Mouse (Mus musculus): ENCODE data around the gene Mfap2.
A peak's percentile ranks its signal among the peaks of the same experiment; 100 is the strongest.

Mfap2 gene

GRCm38 (mm10) chr4:141010118-141010517 lies at the start of gene Mfap2:
TSS of gene Mfap2 (plus strand) at chr4:141010418.
- no peak for DNase-seq (ENCODE audit: low read depth, low spot score)

DNA sequence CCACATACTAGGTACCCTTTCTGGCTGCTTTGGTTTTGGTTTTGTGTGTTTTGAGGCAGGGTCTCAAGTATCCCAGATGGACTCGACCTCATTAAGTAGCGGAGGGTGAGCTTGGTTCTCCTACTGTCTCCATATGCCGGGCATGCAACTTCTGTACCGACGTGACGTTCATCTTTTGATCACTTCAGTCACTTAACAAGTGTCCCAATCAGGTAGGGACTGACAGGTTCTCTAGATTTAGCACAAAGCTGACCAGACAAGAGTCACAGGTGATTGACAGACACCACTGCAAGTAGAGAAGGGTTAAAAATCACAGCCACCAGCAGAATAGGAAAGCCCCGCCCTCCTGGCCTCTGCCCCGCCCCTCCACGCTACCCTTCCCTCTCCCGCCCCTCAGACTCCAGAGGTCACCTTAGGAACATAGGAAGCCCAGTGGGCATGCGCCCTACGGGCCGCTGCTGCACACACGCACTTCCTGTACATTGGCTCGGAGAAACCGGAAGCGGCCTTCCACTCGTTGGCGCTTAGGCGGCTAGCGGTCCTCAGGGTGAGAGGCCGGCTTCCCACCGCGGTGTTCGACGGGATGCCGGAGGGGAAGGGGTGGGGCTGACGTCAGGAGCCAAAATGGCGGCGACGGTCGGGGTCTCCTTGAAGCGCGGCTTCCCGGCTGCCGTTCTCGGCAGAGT lies 49.3 kb upstream of the Mfap2 start, which contains the start of gene Sdhb:
Gene Sdhb, plus strand, starts transcription at position 423 of the 686 bp plus-strand sequence.
- peak; percentile 99 for DNase-seq (ENCODE audit: low read depth, low spot score)

DNA sequence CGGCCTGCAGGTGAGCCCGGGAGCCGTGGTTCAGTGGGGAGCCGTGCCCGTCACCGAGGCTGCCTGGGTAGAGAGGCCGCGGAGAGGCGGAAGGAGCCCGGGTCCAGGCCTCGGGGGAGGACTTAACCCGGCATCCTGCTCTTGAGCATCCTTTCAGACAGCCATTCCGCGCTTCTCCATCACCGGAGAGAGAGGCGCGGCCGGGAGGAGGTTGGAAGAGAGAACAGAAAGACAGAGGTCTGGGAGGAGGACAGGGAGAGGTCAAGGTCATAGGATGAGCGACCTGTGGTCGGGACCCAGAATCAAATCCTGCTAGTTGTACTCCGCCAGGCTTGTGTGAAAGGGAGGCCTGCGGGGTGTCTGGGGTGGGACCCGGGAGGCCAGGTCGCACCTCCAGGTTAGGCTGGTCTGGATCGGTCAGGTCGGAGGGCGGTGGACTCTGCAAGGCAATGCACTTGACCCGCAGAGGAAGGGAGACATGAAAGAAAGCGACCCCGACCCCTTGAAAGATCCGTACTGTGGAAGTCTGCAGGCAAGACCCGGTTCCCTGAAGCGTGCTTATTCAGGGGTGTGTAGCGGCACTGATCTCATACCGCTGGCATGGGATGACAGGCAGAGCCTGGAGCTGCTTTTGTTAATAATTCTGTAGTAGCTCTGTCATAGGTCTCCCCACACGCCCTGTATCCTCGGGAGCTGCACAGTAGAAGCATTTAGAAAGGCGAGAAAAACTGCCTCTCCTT lies 48.6 kb upstream of the Mfap2 start:
- DNase-seq (ENCODE audit: low read depth, low spot score): peak; percentile 31

DNA sequence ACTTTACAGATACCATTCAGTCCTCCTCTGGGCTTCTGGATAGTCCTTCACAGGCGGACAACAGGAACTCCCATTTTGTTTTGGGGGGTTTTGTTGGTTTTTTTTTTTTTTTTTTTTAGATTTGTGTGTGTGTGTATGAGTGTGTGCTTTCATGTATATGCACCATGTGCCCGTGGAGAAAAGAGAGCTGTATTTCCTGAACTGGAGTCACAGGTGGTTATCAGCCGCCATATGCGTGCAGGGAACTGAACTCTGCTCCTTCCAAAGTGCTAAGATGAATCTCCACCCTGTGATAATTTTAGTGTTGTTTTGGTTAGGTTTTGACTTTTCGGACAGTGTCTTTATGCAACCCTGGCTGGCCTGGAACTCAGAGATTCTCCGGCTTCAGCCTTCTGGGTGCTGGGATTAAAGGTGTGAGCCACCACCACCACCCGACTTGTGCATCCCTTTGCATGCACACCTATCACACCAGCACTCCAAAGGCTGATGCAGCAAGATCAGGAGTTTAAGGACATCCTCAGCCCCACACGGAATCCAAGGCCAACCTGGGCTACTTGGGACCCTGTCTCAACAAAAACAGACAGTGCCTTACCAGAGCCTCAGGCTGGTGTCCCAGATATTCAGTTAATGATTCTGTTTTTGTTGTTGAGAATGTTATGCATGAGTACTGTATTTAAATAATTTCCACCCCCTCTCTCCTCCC lies 47.9 kb upstream of the Mfap2 start:
- DNase-seq (ENCODE audit: low read depth, low spot score): no peak

DNA sequence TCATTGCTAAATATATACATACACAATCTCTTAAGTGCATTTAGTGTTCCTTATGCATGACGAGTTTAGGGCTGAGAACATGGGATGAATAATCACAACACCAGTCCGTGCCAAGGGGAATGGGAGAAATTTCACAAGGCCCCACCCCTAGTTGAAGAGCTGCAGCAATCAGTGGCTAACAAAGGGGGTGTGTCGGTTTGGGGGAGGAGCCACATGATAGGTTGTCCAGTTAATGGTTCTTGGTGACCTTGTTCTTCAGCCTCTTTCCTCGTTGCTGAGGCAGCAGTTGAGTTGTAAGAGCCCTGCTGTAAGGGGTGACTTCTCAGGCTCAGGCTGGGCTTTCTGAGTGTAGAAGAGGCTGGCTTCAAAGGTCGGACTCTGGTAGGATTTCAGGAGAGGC lies 47.3 kb upstream of the Mfap2 start:
- peak; percentile 84 for DNase-seq (ENCODE audit: low read depth, low spot score)

DNA sequence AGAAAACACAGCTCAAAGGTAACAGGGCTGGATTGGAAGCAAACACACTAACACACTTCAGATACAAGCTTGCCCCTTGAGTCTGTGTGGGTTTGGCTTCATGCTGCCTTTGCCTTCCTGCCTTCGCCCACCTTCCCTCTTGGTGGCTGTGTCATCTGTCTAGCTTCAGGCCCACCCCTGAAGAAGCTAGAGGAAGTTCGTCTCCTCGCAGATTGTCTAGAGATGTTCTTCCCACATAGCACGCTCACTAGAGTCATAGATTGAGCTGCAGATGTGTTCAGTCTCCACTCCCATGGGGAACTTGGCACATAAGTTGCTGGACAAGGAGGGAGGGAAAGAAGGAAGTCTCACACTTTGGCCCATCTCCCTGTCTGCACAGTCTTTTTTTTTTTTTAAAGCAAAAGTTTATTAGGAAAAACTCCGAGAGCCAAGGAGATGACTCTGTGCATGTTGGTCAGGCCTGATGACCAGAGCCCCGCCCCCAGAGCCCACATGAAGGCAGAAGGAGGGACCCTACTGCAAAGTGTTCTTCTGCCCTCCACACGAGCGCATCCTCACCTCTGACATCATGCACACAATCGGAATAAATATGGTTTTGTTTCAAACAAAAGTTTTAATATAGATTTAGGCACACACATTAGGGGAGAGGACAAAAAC lies 46.1 kb upstream of the Mfap2 start:
- no peak for DNase-seq (ENCODE audit: low read depth, low spot score)

- peak; percentile 86 for DNase-seq (ENCODE audit: low read depth, low spot score)
Measured at GRCm38 (mm10) chr4:140964620-140965019, 45.6 kb upstream of the Mfap2 start.

- no peak for DNase-seq (ENCODE audit: low read depth, low spot score)
Measured at GRCm38 (mm10) chr4:140967386-140968159, 42.6 kb upstream of the Mfap2 start.

GRCm38 (mm10) chr4:140971691-140972090 lies 38.5 kb upstream of the Mfap2 start:
- DNase-seq (ENCODE audit: low read depth, low spot score): peak; percentile 63

- no peak for DNase-seq (ENCODE audit: low read depth, low spot score)
Measured at GRCm38 (mm10) chr4:140974408-140974807, 35.8 kb upstream of the Mfap2 start.

- DNase-seq (ENCODE audit: low read depth, low spot score): no peak
Measured at GRCm38 (mm10) chr4:140975356-140975755, 34.9 kb upstream of the Mfap2 start.

GRCm38 (mm10) chr4:140977278-140977677 lies 32.9 kb upstream of the Mfap2 start:
- DNase-seq (ENCODE audit: low read depth, low spot score): no peak

DNA sequence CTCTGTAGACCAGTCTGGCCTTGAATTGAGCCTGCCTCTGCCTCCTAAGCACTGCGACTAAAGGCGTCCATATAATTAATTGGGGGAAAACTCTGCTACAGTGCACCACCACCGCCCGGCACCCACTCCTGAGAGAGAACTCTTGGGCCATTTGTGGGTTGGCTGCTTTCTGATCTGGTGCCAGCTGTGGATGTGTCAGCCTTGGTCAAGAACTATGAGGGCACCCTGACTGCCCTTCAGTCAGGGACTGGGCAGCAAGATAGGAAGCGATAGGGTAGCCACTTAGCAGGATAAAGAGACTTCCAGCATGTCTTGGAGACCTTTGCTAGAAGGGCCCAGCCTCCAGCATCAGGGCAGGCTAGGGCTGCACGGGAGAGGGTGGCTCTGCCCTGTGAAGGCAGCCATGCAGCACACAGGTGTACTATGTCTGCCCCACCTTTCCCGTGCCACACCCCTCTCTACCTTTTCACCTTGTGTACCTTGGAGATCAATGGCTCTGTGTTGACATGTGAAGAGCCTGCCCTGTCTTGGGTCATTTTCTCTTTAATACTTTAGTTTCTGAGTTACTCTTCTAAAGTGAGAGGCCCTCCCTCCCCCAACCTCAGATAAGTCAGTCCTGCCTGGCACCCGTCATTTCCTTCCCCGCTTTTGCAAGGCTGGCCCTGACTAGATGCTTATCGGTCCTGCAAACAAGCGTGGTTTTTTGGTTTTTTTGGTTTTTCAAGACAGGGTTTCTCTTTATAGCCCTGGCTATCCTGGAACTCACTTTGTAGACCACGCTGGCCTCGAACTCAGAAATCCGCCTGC lies 32.1 kb upstream of the Mfap2 start:
- no peak for DNase-seq (ENCODE audit: low read depth, low spot score)

GRCm38 (mm10) chr4:140981605-140982004 lies 28.6 kb upstream of the Mfap2 start:
- DNase-seq (ENCODE audit: low read depth, low spot score): peak; percentile 18

- no peak for DNase-seq (ENCODE audit: low read depth, low spot score)
Measured at GRCm38 (mm10) chr4:140982808-140983207, 27.4 kb upstream of the Mfap2 start.

DNA sequence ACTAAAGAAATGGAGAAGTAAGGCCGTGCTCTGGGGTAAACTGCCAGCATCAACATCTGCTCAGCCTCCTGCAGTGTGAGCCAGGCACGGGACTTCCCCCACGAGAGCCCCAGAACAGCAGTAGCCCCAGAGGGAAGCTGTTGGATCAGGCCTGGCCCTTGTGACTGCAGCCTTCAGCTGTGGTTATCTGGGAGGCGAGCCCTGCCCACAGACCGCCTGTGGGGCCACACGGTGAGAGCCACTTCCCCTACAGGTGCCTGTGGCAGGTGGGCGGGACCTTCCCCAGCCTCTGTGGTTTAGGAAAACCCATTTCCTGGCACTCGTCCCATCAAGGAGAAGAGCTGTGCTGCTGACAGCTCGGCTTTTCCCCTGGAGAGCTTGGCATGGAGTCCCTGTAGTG lies 26.8 kb upstream of the Mfap2 start:
- peak; percentile 81 for DNase-seq (ENCODE audit: low read depth, low spot score)

GRCm38 (mm10) chr4:140984544-140984943 lies 25.7 kb upstream of the Mfap2 start:
- no peak for DNase-seq (ENCODE audit: low read depth, low spot score)

GRCm38 (mm10) chr4:140986024-140986710 lies 24.1 kb upstream of the Mfap2 start:
- no peak for DNase-seq (ENCODE audit: low read depth, low spot score)

- DNase-seq (ENCODE audit: low read depth, low spot score): peak; percentile 69
Measured at GRCm38 (mm10) chr4:140986711-140987395, 23.4 kb upstream of the Mfap2 start, which contains the start of gene Atp13a2. TSS of gene Atp13a2 (plus strand) at chr4:140986873.

Measured in 3T3-L1 (cell line).